Mouse (Mus musculus): ENCODE measurements around the gene Map3k6. TPM values are rescaled to one million over a fixed set of nuclear protein-coding genes. Genes with fewer than 3 reads are reported as not detected.

Map3k6 gene
- polyA plus RNA-seq, 1 experiment from 2014 or later: 1.1 TPM

DNA sequence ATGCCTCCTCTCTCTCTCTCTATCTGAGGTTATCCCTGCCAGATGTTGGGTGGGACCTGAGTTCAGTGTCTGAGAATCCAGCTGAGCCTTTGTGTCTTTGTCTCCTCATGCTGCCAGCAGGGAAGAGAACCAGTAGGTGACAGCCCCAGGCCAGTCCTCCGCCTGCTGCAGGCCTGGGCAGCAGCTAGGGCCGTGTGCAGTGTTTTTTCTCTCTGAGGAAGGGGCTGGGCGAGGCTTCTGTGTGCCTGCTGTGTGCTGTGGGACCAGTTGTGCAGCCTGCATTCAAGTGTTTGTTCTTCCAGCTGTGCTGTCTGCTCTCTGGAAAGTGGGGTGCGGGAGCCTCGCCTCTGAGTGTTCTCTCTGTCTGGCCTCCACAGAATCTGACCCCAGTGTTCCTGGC, 16.7 kb upstream of the Map3k6 start:
- DNase-seq (ENCODE audit: low spot score) (no peak), ATAC-seq (no peak)
- WGBS: 38% methylated on average over 5 of the region's 5 CpGs
- peaks cover 17% of the 10 kb centered on the region for H3K27me3 ChIP-seq (replicated peaks; ENCODE audit: control insufficient read depth, insufficient read depth, low read length)
- H3K4me1 ChIP-seq (ENCODE audit: control insufficient read depth, insufficient read depth, low read length): 0 out of 2 replicates have a peak, but pooled peaks cover 4% of the 10 kb centered on the region
- H3K27ac ChIP-seq (ENCODE audit: low read depth, low read length): no peak overlapping the region
- H3K9ac ChIP-seq (ENCODE audit: low read length): no peak overlapping the region
- H3K4me3 ChIP-seq (ENCODE audit: low read depth, low read length): no peak overlapping the region
- no peaks in the 10 kb centered on the region for H3K36me3 ChIP-seq (ENCODE audit: control insufficient read depth, insufficient read depth, low read length)
- no peaks in the 10 kb centered on the region for H3K9me3 ChIP-seq (replicated peaks; ENCODE audit: control insufficient read depth, low read length)
- H3K4me2 ChIP-seq (ENCODE audit: low read length): no peak overlapping the region

- peaks cover 8% of the 10 kb centered on the region; the same call in 1 of the 2 replicates for H3K27me3 ChIP-seq (replicated peaks; ENCODE audit: control insufficient read depth, insufficient read depth, low read length)
- H3K9me3 ChIP-seq (replicated peaks; ENCODE audit: control insufficient read depth, low read length): no peaks in the 10 kb centered on the region
- no peak for ATAC-seq
- no peak overlapping the region for H3K4me2 ChIP-seq (ENCODE audit: low read length)
- WGBS: 79% methylated on average over 10 of the region's 10 CpGs
- no peak overlapping the region for H3K4me3 ChIP-seq (ENCODE audit: low read depth, low read length)
- no peak for DNase-seq (ENCODE audit: low spot score)
- H3K4me1 ChIP-seq (ENCODE audit: control insufficient read depth, insufficient read depth, low read length): no peaks in the 10 kb centered on the region
- no peak overlapping the region for H3K27ac ChIP-seq (ENCODE audit: low read depth, low read length)
- H3K36me3 ChIP-seq (ENCODE audit: control insufficient read depth, insufficient read depth, low read length): no peaks in the 10 kb centered on the region
- no peak overlapping the region for H3K9ac ChIP-seq (ENCODE audit: low read length)
These were observed 14.5 kb upstream of the Map3k6 start for GRCm38 (mm10) chr4:133226073-133226472.

- no peak for ATAC-seq
- Histone ChIP-seq H3K9ac (ENCODE audit: low read length) (no peak overlapping the region), H3K27me3 (replicated peaks; ENCODE audit: control insufficient read depth, insufficient read depth, low read length) (no peaks in the 10 kb centered on the region), H3K36me3 (ENCODE audit: control insufficient read depth, insufficient read depth, low read length) (no peaks in the 10 kb centered on the region), H3K4me2 (ENCODE audit: low read length) (no peak overlapping the region), H3K27ac (ENCODE audit: low read depth, low read length) (no peak overlapping the region), H3K9me3 (replicated peaks; ENCODE audit: control insufficient read depth, low read length) (no peaks in the 10 kb centered on the region), H3K4me3 (ENCODE audit: low read depth, low read length) (no peak overlapping the region), H3K4me1 (ENCODE audit: control insufficient read depth, insufficient read depth, low read length) (no peaks in the 10 kb centered on the region)
- DNase-seq (ENCODE audit: low spot score): no peak
- 79% methylated on average over 8 of the region's 8 CpGs for WGBS
These were observed 13.0 kb upstream of the Map3k6 start for GRCm38 (mm10) chr4:133227636-133228035.

DNA sequence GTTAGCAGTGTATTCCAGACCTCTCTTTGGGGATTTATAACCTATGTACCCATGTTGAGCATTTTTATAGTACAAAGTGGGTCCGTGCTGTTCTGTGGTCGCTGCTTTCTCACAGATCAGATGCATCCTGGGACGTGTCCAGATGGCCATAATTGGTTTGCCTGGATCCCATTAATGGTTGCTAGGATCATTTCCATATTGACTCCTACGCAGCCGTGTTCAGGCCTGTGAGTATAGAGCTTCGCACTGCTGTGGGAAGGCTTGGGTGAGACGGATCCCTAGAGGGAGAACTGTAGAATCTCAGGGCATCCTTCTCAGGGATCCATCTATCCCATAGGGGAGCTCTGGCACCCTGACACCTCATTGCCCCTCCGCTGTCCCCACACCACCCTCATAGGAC, 11.0 kb upstream of the Map3k6 start:
- no peak overlapping the region for H3K4me2 ChIP-seq (ENCODE audit: low read length)
- H3K27me3 ChIP-seq (replicated peaks; ENCODE audit: control insufficient read depth, insufficient read depth, low read length): no peaks in the 10 kb centered on the region
- H3K4me1 ChIP-seq (ENCODE audit: control insufficient read depth, insufficient read depth, low read length): no peaks in the 10 kb centered on the region
- H3K4me3 ChIP-seq (ENCODE audit: low read depth, low read length): no peak overlapping the region
- H3K9me3 ChIP-seq (replicated peaks; ENCODE audit: control insufficient read depth, low read length): no peaks in the 10 kb centered on the region
- ATAC-seq (no peak), DNase-seq (ENCODE audit: low spot score) (no peak)
- no peak overlapping the region for H3K9ac ChIP-seq (ENCODE audit: low read length)
- H3K36me3 ChIP-seq (ENCODE audit: control insufficient read depth, insufficient read depth, low read length): no peaks in the 10 kb centered on the region
- H3K27ac ChIP-seq (ENCODE audit: low read depth, low read length): no peak overlapping the region
- 67% methylated on average over 8 of the region's 8 CpGs for WGBS

DNA sequence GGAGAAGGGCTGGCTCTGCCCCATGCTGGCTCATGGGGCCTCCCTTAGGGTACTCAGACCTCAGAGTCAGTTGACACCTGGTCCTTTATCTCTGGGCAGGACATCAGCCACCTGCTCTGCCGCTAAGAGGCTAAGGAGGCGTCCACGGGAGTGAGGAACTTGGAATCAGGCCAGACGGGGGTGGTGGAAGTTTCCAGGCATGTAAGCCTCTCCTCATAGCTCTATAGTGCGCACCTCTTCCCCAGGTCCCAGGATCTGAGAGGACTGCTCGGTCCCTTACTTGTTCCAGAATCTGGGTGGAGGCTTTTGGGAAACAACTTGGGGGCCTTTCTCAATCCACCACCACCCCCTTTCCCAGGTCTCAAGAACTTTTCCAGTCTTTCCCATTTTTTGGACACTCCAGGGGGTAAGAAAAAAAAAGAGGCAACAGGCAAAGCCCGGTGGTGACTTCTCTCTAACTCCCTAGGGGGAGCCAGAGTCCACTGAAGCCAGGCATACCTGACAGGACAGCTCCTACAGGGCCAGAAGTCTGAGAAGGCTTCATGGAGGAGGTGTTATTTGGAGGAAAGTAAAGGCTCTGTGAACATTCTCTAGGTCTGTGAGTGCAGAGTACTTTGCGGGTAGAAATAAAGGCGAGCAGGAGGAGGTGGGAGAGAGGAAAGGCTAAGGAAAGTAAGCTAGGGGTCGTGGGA, 7.2 kb upstream of the Map3k6 start:
- Histone ChIP-seq H3K36me3 (ENCODE audit: control insufficient read depth, insufficient read depth, low read length) (no peaks in the 10 kb centered on the region), H3K4me1 (ENCODE audit: control insufficient read depth, insufficient read depth, low read length) (no peaks in the 10 kb centered on the region), H3K4me2 (ENCODE audit: low read length) (no peak overlapping the region), H3K4me3 (ENCODE audit: low read depth, low read length) (no peak overlapping the region), H3K27me3 (replicated peaks; ENCODE audit: control insufficient read depth, insufficient read depth, low read length) (no peaks in the 10 kb centered on the region), H3K9ac (ENCODE audit: low read length) (no peak overlapping the region), H3K27ac (ENCODE audit: low read depth, low read length) (no peak overlapping the region), H3K9me3 (replicated peaks; ENCODE audit: control insufficient read depth, low read length) (no peaks in the 10 kb centered on the region)
- no peak for ATAC-seq
- 34% methylated on average over 10 of the region's 10 CpGs for whole genome bisulfite sequencing
- DNase-seq (ENCODE audit: low spot score): no peak

- WGBS: 66% methylated on average over 5 of the region's 5 CpGs
These were observed 5.8 kb upstream of the Map3k6 start for GRCm38 (mm10) chr4:133234771-133235170.

DNA sequence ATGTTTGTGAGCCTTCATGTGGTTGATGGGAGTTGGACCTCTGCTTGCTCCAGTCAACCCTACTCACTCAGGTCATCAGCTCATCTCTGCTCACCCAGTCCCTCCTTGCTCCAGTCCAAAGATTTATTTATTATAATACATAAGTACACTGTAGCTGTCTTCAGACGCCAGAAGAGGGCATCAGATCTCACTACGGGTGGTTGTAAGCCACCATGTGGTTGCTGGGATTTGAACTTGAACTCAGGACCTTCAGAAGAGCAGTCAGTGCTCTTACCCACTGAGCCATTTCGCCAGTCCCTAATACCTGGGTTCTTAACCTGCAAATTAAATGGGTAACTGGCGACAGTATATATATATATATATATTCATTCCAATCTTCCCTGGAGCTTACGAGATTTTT, 5.2 kb upstream of the Map3k6 start:
- Histone ChIP-seq H3K4me3 (ENCODE audit: low read depth, low read length) (no peak overlapping the region), H3K4me2 (ENCODE audit: low read length) (no peak overlapping the region), H3K4me1 (ENCODE audit: control insufficient read depth, insufficient read depth, low read length) (no peaks in the 10 kb centered on the region), H3K27ac (ENCODE audit: low read depth, low read length) (no peak overlapping the region), H3K27me3 (replicated peaks; ENCODE audit: control insufficient read depth, insufficient read depth, low read length) (peaks cover 10% of the 10 kb centered on the region), H3K9ac (ENCODE audit: low read length) (no peak overlapping the region), H3K36me3 (ENCODE audit: control insufficient read depth, insufficient read depth, low read length) (no peaks in the 10 kb centered on the region), H3K9me3 (replicated peaks; ENCODE audit: control insufficient read depth, low read length) (no peaks in the 10 kb centered on the region)
- 82% methylated on average over 5 of the region's 5 CpGs for WGBS
- ATAC-seq (no peak), DNase-seq (ENCODE audit: low spot score) (no peak)

More at GRCm38 (mm10) chr4:133234771-133235170, 5.8 kb upstream of the Map3k6 start:
- no peaks in the 10 kb centered on the region for H3K9me3 ChIP-seq (replicated peaks; ENCODE audit: control insufficient read depth, low read length)
- no peak overlapping the region for H3K27ac ChIP-seq (ENCODE audit: low read depth, low read length)
- no peak overlapping the region for H3K9ac ChIP-seq (ENCODE audit: low read length)
- DNase-seq (ENCODE audit: low spot score) (no peak), ATAC-seq (no peak)
- peaks cover 8% of the 10 kb centered on the region; the same call in 1 of the 2 replicates for H3K27me3 ChIP-seq (replicated peaks; ENCODE audit: control insufficient read depth, insufficient read depth, low read length)
- no peaks in the 10 kb centered on the region for H3K4me1 ChIP-seq (ENCODE audit: control insufficient read depth, insufficient read depth, low read length)
- H3K4me3 ChIP-seq (ENCODE audit: low read depth, low read length): no peak overlapping the region
- no peaks in the 10 kb centered on the region for H3K36me3 ChIP-seq (ENCODE audit: control insufficient read depth, insufficient read depth, low read length)
- no peak overlapping the region for H3K4me2 ChIP-seq (ENCODE audit: low read length)

DNA sequence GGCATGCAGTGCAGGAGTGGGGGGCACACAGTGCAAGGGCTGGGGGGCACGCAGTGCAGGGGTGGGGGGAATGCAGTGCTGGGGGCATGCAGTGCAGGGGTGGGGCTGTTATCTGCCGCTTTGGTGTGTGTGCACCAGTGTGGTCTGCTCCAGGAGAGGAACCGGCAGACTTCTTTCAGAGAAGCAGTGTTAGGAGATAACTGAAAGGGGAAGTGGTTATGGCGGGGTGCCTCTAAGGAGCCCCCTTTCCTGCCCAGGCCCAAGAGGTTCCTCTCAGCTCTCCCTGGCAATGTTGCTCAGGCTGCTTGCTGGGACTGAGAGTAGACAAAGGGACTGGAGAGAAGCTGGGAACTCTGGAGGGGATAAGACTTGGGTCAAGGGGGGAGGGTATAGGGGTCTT, 2.7 kb upstream of the Map3k6 start:
- Histone ChIP-seq H3K36me3 (ENCODE audit: control insufficient read depth, insufficient read depth, low read length) (no peaks in the 10 kb centered on the region), H3K4me3 (ENCODE audit: low read depth, low read length) (no peak overlapping the region), H3K27ac (ENCODE audit: low read depth, low read length) (no peak overlapping the region), H3K4me1 (ENCODE audit: control insufficient read depth, insufficient read depth, low read length) (no peaks in the 10 kb centered on the region), H3K27me3 (replicated peaks; ENCODE audit: control insufficient read depth, insufficient read depth, low read length) (peaks cover 30% of the 10 kb centered on the region), H3K9ac (ENCODE audit: low read length) (no peak overlapping the region), H3K9me3 (replicated peaks; ENCODE audit: control insufficient read depth, low read length) (no peaks in the 10 kb centered on the region), H3K4me2 (ENCODE audit: low read length) (no peak overlapping the region)
- ATAC-seq: no peak
- WGBS: 87% methylated on average over 4 of the region's 4 CpGs
- no peak for DNase-seq (ENCODE audit: low spot score)

Data from forebrain, embryonic 14.5 days (tissue).